Mouse (Mus musculus) ovary, postnatal 14 days (tissue): ENCODE results near the gene Acsf2.

Experiments used
- DNase-seq: peaks from one replicate; pipeline ENCODE4 v3.0.0; 2022; ENCODE audit warnings: low spot score

Gene Acsf2

DNA sequence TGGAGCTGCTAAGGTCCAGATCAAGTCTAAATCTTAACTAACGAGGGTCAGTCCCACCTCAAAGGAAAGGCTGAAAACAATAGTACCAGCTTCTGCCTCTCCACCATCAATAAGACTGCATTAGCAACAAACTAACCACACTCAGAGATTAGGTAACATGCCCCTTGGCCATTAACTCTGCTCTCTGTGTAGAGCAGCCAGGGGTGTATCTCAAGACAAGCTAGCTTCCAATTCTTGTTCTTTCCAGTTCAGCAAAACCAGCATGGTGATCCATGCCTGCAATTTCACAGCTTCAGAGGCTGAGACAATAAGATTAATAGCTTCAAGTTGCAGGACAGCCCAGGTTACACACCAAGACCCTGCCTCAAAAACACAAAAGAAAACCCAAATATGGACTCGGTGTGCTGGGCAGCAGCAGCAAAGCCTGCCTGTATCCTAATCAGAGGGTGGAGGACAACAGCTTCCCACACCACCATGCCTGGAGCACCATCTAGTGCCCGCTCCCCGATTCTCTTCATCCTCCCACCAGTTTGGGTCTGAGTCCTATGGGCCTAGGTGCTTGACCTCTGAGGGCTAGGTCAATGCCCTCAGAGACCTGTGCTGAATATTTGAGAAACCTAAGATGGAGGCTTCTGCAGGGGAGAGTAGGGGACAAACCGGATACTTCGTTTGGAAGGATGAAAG, 3.1 kb downstream of the Acsf2 start:
- DNase-seq, result no peak

DNA sequence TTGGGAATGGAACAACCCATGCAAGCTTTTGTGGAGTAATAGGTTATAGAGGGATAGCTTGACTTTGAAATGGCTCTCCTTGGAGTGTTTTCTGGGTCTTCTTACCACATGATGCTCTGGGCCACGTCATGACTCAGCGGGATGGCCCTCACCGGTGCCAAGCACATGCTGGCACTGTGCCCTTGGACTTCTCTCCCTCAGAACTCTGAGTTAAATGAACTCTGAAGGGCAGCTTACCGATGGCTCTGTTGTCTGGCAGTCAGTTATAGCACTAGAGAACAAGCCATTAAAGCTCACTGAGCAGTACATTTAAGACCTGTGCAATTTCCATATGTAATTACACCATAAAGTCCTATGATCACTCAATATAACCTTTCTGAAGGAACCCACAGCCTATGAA, 4.4 kb downstream of the Acsf2 start:
- no peak for DNase-seq

DNA sequence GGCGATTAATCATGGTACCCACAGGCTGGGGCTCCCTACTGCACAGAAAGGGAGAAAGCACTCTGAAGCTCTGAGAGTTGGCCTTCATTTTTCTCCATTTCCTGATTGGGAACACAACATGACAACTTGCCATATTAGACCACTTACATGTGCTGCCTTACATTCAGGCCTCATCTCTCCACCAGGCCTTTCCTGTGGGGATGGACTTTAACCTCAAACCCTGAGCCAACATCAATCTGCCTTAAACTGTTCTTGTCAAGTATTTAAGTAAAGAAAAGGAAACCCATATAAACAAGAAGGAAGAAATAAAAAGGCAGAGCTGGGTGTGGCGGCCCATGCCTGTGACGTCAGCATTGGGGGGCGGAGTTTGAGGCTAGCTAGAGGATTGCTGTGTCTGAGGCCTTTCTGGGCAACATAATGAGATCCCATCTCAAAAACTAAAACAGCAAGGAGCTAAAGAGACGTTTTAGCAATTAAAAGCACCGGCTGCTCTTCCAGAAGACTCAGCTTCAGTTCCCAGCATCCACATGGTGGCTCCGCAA, 5.3 kb downstream of the Acsf2 start:
- DNase-seq, result no peak

DNA sequence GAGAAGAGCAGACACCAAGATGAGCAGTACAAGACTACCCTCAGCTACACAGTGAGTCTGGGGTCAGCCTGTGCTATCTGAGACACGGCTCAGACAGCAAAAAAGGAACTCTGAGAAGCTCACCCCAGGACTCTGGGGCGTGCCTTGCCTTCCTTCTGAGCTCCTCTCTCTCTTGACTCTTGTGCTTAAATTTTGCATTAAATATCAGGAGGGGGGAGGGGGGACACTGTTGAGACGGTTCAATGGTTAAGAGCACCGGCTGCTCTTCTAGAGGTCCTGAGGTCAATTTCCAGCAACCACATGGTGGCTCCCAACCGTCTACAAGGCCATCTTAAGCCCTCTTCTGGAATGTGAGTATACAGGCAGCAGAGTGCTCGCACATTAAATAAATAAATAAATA, 14.2 kb downstream of the Acsf2 start:
- no peak for DNase-seq

DNA sequence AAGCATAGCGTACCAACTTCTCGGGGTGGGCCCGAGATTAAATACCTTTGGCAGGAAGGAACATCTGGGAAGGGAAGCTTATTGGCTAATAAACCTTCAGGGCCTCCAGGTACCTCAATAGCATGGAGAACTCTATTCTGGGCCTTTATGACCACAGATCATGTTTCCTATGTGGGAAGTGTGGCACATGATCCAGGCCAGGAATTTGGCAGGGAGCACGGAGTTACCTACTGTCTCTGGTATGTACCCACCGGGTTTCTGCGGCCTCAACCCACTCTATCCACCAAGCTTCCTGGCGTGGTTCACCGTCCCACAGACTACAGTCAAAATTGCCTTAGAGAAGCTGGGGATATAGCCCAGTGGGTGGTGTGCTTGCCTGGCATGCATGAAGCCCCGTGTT, 16.6 kb downstream of the Acsf2 start:
- DNase-seq, result no peak

DNA sequence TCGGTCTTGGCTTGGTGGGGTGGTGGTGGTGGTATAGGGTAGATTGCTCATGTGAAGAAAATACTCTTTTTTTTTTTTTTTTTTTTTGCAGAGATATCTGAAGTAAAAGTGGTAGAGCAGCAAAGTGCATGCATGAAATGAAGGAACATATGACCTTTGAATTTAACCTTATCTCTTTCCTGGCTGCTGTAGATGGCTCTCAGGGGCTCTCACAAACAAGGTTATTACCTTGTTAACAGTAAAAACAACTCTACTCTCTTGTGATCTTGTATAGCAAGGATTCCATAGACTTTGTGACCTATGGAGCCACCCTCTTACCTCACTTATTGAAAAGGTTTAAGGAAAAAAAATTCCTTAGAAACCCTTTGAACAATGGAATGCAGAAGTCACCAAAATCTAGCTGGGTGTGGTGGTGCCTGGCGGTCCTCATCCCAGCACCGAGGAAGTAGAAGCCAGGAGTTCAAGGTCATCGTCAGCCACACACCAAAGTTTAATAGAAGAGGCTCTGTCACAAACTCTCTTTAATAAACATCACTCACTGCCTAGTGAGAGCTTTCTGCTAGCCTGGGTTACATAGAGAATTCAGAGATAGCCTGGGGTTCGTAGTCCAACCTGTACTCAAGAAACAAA, 21.4 kb downstream of the Acsf2 start:
- no peak for DNase-seq

DNA sequence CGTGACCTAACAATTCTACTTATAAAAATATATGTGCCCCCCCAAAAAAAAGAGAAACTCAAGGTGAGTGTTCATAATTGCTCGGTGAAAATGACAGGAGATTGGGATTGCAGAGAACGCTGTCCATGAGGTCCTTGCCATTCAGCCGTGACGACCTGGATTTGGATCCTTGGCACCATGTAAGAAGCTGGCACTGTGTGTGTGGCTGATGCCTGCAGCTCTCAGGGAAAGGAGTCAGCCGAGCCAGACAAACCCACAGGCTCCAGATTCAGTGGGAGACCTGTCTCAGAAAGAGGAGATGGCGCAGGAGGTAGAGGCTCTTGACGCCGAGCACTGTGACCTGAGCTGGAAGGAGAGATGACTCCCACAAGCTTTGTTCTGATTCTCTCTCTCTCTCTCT, 25.3 kb downstream of the Acsf2 start:
- no peak for DNase-seq

DNA sequence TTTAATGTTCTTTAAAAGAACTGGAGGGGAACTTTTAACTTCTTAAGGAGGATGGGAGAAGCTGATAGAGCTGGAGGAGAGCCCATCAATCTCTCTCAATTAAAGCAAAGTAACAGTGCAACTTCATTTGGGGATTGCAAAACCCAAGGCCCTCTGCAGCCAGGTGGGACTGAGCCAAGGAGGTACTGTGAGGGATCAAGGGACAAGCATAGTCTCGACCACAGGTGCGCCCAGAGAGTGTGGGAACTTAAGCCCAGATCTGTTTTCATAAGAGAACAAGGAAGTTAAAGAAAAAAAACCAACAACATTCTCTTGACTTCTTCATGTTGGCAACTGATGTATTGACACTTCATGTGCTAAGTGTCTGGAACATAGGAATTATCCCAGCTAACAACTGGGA, 26.6 kb downstream of the Acsf2 start:
- no peak for DNase-seq

DNA sequence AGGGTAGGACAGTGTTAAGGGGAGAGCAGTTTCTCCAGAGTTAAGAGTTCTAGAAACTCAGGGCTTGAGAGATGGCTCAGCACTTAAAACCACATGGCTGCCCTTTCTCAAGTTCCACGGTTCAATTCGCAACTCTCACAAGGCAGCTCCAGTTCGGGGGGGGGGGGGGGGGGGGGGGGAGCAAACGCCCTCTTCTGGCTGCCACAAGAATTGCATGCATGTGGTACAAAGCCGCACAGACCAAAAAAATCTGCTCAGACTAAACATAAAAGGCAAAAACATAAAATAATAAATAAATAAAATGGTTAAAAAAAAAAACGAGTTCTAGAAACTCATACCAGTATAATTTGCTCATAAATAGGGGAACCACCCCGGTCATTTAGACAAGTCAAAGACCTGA, 27.1 kb downstream of the Acsf2 start:
- no peak for DNase-seq

DNA sequence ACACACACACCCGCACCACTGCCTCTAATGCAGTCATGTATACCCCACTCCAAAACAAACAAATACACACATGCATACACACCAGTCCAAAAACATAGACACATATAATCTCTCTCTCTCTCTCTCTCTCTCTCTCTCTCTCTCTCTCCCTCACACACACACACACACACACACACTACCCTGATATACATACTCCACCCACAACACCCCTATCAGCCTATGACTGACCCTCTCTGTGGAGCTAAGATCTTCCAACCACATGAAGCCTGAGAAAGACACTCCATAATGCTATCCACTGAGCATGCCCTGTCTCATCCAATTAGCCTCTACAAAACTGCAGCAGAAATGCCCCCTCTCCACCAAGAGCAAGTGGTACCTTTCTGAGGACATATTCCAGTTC, 29.8 kb downstream of the Acsf2 start:
- DNase-seq, result no peak

DNA sequence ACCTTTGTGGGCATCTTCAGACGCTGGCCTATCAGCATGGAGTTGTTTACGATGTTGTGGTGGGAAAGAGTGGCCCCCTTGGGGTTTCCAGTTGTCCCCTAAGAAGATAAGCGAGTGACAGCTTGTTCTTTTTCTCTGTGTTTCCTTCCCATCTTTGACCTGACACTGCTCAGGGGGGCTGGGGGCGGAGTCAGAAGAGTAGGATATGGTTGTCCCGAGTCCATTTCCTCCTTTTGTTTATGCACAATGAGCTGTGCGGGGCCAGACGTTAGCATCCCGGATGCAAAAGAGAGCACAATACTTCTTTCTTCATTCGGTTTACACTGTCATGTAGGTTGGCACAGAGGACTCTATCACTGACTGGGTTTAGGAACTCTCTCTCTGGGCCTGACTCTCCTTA, 31.1 kb downstream of the Acsf2 start:
- DNase-seq, result no peak

DNA sequence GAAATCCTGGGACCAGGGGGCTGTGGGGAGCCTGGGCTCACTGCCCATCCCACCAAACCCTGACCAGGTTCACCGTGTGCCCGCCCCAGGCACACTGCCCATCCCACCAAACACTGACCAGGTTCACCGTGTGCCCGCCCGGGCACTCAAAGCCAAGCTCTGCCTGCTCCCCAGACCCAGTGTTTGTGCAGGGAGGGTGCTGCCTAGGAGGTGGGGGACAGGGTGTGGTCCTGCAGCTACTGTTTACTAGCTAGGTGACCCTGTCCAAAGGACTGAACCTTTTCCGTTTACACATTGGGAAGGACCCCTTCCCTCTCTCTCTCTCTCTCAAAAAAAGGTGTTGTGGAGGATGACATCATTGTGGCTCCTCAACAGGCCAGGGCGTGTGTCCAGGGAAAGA, 34.3 kb downstream of the Acsf2 start:
- no peak for DNase-seq

DNA sequence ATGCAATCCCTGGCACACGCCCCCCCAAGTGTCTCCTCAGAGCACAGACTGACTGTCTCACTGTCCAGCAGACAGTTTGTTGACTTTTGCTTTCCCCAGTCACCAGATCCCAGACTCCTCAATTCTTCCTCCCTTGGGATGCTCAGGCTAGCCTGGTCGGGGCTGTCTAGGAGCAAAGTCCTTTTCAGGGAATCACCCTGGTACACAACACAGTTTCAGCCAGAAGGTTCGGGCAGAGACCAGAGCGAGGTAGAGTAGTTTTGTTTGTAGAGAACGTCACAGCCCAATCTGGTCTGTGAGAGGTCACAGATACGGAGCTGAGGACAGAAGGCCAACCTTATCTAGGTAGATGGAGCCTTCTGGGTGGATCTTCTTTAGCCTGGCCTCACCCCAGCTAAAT, 35.1 kb downstream of the Acsf2 start:
- no peak for DNase-seq

DNA sequence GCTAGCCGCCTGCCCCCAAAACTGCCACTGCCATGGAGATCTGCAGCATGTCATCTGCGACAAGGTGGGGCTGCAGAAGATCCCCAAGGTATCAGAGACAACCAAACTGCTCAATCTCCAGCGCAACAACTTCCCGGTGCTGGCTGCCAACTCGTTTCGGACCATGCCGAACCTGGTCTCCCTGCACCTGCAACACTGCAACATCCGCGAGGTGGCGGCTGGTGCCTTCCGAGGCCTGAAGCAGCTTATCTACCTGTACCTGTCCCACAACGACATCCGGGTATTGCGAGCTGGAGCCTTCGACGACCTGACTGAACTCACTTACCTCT, 36.6 kb downstream of the Acsf2 start:
- no peak for DNase-seq

DNA sequence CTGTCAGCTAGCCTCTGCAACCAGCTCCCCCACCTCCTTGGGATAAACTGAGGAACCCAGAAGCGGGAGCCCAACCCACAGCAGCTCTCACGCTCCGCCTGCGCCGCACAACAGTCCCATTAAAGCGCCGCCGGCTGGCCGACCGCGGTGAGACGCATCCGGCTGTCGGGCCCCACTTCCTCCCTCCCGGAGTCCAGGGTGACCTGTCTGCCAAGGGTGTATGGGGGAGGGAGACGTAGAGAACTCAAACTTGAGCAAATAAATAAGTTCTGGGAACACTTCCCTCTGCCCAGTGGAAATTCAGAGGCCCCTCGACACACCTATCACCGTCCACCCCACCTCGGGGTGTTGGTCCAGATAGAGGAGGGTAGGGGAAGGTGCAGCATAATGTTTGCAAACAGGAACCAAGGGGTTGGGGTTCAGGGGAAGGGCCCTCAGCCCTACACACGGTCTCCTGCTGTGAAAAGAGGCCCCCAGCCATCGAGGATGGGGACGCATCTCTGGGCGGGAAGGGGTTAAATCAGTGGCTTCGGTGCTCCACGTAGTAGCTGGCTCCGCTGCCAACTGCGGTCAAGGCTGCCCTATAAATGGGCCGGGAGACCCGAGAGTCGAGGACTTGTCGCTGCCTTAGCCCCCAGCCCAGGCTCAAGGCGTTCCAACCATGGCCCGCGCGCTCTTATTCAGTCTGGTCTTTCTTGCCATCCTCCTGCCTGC, 37.1 kb downstream of the Acsf2 start, which contains the start of gene Chad:
Chad (plus strand) TSS at position 611 of the 714 bp plus-strand sequence.
- DNase-seq, result peak; percentile 37

DNA sequence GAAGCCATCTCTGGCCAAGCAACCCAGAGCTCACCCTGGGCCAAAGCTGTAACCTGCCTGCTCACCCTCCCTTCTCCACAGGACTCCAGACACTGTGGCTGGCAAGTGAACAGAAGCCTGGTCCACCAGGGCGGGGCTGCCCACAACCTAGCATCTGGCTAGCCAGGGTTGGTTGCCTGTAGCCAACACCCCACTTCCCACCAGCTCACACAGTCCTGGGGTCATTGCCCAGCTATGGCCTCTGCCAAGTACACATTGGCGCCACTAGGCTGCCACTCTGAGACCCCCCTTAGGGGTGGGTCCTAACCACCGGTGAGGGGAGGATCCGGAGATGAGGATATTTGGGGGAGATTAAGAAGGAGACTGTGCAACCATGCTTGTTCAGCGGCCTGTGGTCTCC, 37.9 kb downstream of the Acsf2 start:
- DNase-seq, result no peak

DNA sequence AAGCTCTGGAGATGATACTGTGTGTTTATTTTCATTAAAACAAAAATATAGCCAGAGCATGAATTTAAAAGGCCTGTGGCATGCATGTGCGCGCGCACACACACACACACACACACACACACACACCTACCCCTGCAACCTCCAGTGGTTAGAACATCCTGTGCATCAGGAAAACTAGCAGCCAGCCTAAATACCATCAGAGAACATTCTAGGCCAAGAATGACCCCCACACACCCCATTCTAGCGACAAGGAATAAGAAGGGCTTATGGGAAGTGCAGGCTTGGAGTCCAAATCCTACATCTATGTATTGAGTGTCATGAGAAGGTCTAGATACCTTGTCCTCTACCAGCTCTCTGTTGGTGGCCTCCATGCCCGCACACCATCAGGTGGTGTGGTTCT, 38.3 kb downstream of the Acsf2 start:
- no peak for DNase-seq

DNA sequence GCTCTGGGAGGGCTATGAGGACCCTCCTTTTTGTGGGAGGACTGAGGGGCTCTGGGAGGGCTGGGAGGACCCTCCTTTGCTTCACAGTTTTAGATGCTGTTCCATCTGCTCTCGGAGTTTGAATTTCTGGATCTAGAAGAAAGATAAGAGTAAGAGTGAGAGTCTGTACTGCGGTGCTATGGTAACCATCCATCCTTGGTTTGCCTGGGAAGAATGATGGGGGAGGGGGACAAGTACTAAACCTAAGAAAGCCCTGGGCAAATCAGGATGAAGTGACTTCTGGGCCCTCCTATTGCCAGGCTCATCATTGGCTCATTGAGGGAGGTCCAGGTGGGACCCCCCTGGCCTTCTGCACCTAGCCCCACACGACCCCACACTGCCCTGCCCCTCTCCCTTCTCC, 43.4 kb downstream of the Acsf2 start:
- no peak for DNase-seq

DNA sequence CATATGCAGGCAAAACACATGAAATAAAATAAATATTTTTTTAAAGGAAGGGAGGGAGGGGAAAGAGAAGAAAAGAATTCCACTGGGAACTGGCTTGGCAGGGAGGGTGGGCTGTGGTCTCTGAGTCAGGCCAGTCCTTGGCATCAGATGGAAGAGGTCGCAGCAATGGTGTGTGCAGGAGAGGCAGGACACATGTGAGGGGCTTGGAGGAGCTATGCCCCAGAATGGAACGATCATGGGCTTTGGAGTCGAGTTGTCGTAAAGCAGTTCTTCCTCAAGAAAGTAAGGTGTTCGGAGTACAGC, 51.3 kb downstream of the Acsf2 start:
- no peak for DNase-seq

DNA sequence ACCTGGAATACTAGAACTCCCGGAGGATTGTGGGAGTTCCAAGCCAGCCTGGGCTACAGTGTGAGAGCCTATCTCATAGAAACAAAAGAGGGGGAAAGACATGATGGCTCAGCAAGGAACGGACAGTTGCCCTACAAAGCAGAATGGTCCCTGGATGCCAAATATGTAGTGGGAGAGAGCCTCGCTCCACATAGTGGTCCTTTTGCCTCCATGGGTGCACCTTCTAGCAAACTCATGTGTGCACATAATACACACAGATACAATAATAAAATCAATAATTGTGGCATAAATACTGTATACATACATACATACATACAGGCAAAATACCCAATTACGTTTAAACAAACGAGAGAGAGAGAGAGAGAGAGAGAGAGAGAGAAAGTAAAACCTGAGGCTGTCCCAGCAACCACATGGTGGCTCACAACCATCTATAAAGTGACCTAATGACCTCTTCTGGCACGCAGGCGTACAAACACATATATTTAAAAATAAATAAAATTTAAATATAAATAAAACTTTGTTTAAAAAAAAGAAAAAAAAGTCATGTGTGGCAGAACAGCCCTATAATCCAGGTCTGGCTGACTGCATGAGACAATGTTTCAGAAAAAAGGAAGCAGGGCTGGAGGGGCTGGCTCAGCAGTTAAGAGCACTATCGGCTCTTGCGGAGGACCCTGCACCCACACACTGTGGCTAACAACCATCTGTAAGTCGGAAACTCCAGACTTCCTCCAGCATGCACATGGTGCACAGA, 51.8 kb downstream of the Acsf2 start:
- DNase-seq, result no peak

DNA sequence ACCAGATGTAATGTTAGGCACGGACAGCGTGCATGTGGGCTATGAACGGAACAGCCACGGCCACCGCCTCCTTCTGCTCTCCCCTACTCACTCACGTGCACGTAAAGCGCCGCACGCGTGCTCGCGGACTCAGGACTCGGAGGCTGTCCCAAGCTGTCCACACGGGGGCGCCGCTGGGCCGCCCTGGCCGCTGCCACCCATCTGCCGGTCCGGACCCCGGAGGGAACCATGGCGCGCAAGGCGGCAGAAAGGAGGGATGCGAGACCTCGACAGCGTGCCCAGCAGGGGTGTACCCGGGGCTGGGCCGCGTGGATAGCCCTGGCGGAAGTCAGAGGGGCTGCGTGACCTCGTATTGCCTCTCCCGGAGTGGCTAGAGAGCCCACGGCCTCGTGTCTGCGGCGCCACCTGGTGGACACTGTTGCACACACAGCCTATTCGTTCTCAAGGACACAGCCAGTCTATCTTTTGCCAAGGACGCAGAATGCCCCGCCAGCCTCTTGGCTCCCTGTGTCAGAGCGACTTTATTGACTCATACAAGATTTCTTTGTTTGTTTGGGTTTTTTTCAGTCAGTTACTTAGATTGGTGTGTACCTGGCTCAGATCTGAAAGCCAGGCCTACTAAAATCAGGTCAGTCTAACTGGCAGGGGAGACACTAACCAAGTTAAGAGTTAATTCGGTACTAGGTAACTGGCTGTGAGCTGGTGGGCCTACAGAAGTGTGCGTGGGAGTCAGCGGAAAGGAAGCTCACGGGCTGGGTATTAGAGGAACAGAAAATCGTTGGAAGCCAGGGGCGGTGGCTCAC, 52.6 kb downstream of the Acsf2 start, which contains the start of gene Rsad1:
Rsad1 (minus strand) TSS at position 368 of the 803 bp plus-strand sequence.
- DNase-seq, result peak; percentile 93
